Mouse (Mus musculus) fibroblast of lung, adult 2 months (primary cell): ENCODE data around the gene Agl.
"Not testable (repeated sequence)": the region's sequence is repeated elsewhere in the genome, so short reads cannot be mapped to it uniquely, and the experiment has no call there.

ENCODE experiments used
- DNase-seq: peaks from one replicate; pipeline ENCODE4 v3.0.0-alpha.2; 2011; ENCODE audit warnings: low read depth

The Agl gene

DNA sequence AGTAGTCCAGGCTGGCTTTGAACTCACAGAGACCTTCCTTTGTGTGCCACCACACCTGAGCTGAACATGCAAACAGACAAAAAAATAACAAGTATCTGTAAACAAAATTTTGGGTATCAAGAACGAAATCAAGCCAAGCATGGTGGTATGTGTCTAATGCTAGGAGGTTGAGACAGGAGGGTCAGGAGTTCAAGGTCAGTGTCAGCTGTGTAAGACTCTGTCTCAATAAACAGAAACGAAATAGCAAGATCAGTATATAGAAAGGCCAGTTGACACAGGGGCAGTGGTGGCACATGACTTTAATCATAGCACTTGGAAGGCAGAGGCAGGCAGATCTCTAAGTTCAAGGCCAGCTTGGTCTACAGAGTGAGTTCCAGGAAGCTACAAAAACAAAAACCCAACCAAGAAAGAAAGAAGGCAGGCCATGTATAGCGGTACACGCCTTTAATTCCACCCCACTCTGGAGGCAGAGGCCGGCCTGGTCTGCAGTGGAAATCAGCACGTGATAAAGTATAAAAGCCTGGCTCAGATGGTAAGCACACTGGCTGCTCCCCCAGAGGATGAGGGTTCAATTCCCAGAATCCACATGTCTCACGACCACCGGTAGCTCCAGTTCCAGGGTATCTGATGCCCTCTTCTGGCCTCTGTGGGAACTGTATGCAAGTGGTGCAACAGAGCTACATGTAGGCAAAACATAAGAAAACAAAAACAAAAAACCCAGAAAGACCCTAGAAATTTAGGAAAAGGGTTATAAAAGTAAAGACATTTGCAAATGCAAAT lies 59.4 kb downstream of the Agl start:
- DNase-seq, result no peak

DNA sequence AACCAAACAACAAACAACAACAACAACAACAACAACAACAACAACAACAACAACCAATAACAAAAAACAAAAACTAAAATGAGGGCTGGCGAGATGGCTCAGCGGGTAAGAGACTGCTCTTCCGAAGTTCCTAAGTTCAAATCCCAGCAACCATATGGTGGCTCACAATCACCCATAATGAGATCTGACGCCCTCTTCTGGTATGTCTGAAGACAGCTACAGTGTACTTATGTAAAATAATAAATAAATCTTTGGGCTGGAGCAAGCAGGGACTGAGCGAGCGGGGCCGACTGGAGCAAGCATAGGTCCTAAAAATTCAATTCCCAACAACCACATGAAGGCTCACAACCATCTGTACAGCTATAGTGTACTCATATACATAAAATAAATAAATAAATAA lies 60.3 kb downstream of the Agl start:
- DNase-seq, result not testable (repeated sequence)

GRCm38 (mm10) chr3:116740963-116741362 lies 67.0 kb downstream of the Agl start:
- DNase-seq, result no peak

DNA sequence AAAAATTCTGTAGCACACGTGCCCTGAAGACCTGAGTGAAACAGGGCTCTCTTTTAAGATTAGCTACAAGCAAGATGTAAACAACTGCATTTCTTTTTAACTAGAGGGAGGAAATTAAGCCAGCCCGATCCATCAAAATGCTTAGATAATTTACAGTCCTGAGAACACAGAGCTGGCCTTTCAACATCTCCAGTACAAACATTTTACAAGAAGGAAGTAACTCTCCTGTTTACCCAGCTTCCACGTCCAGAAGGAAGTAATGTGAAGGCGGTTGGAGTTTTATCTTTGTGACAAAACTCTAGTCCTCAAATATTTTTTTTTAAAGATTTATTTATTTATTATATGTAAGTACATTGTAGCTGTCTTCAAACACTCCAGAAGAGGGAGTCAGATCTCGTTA lies 67.9 kb downstream of the Agl start:
- no peak for DNase-seq

GRCm38 (mm10) chr3:116737326-116737731 lies 70.6 kb downstream of the Agl start:
- DNase-seq, result peak; percentile 17

- no peak for DNase-seq
Measured at GRCm38 (mm10) chr3:116729483-116730174, 78.3 kb downstream of the Agl start.

DNA sequence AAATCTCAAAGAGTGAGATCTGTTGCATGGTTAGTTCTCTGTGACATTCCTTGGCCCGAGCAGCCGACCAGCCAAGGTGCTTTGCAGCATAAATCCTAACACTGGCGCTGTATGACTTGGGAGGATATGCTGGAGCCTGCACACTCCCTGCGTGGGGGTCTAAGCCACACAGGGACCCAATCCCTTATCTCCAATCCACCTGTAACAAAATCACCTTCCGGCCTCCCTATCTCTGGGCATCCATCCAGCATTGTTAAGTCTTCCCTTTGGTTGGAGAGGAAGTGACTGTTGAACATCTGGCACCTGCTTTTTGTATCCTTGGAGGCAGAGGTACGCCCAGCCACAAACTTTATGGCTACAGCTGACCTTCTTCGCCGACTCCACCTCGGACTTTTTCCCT lies 81.2 kb downstream of the Agl start:
- no peak for DNase-seq

GRCm38 (mm10) chr3:116723496-116724481 lies 84.2 kb downstream of the Agl start:
- no peak for DNase-seq

GRCm38 (mm10) chr3:116722980-116723379 lies 85.0 kb downstream of the Agl start:
- DNase-seq, result no peak

DNA sequence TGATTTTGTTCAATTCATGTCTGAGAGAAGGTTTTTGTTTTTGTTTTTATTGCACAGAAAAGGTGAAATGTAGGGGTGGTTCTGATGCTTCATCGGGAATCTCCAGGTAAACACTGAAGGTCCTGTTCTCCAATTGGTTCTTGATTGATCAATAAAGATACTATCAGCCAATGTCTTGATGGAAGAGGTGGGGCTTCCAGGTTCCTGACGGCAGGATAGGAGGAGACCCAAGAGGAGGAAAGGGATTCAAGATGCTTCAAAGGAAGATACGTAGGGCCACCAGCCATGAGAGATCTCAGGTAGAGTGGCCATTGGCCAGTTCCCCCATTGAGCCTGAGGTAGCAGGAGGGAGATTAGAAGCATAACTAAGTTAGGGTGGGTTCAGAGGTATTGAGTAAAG lies 89.0 kb downstream of the Agl start:
- no peak for DNase-seq

DNA sequence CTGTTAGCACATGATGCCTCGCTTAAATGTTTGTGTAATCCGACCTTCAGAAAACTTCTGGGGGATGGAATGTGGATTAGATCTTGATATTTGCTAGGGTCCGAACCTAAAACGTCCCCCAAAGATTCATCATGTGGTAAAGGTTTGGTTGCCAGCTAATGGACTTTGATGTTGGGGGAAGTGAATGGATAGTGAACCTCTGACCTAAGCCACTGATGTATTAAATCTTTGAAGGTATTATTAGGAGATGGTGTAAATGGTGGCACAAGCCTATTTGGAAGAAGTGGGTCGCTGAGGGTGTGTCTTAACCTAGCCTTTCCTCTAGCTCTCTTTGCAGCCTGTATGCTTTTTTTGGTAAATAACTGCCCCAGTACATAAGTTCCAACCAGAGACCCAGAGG lies 94.9 kb downstream of the Agl start:
- no peak for DNase-seq

- no peak for DNase-seq
Measured at GRCm38 (mm10) chr3:116712436-116712881, 95.5 kb downstream of the Agl start, which contains the start of gene Slc35a3. Slc35a3 (minus strand) TSS chr3:116712831.

GRCm38 (mm10) chr3:116711624-116712435 lies 96.1 kb downstream of the Agl start:
- DNase-seq, result peak; percentile 20

DNA sequence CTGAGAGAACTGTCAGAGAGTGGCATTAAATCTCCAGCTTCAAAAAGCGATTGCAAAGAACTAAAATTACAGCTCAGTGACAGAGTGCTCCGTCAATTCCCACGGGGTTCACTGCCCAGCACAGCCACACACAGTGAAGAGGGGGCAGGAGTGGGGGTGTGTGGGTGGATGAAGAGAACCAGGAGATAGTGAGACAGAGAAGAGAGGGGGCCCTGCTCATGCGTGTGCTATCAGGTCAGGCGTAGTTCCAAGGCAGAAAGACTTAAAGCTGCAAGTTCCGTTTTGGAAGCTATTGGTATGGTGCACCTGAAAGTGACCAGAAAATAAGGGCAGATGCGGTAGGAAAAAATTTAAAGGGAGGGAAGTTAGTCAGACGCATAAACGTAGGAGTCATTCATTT lies 97.0 kb downstream of the Agl start:
- no peak for DNase-seq

GRCm38 (mm10) chr3:116705637-116706204 lies 102.2 kb downstream of the Agl start:
- no peak for DNase-seq

DNA sequence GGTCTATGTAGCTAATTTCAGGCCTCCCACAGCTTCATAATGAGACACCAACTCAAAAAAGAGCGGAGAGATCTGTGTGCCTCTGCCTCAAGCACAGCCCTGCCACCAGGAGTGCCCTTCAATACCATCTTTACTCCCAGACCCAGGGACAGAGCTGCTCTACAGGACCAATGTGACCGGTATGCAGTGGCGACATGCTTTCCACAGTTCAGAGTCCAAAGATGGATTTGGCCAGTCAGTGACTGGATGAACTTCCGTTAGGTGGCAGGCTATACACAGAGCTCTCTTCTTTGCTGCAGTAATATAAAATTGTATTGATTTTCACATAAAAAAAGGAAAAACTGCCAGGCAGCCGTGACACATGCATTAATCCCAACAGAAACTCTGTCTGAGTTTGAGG lies 104.1 kb downstream of the Agl start:
- DNase-seq, result no peak

DNA sequence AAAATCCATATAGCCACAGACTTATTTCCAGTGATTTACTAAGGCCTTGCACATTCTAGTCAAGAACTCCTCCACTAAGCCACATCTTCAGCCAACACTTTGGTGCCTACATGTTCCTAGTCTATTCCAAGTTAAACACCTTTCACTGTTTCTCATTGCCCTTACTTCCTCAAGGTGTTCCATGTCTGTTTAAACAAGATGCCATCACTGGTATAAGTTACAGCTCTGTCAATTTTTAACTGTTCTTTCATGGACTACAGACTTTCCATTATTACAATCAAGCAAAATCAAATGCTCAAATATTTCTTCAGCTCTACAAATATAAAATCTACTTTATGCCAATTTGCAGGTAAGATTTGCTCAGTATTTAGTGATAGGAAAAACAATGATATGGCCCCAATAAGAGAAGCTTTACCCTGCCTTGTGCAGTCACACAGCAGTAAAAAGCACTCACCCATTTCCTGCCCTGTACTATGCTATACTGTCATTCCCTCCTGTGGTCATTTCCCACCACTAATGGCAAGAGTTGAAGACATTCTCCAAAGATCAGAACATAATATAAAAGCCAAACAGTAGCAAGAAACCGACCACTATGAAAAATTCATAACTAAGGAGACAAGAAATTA lies 105.2 kb downstream of the Agl start:
- DNase-seq, result no peak

DNA sequence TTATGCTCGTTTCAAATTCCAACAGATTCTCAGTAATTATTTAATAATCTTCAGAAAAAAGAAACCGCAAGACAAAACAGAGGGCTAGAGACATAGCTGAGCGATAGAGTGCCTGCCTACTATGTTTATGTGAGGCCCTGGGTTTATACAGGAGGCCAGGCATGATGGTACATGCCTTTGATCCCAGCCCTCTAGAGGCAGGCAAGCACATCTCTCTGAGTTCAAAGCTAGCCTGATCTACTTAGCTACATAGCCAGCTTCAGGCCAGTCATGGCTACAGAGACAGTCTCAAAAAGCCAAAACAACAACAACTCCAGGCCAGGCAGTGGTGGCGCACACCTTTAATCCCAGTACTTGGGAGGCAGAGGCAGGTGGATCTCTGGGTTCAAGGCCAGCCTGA lies 106.4 kb downstream of the Agl start:
- no peak for DNase-seq

DNA sequence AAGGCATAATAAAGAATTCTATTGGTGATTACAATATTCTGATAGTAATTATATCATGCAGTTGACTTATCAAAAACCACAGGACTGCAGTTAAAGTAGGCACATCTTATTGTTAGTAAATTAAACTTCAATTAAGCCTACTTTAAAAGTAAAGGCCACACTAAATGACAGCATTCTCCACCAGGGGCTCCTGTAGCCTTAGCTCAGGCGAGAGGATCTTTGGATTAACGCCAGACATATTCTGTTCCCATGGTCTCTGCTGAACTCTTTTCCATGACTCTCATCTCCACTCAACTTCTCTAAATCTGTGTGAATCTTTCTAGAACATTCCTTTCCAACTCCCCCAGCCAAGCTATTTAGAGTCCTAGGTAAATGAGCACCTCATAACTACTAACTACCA lies 109.2 kb downstream of the Agl start:
- DNase-seq, result no peak

DNA sequence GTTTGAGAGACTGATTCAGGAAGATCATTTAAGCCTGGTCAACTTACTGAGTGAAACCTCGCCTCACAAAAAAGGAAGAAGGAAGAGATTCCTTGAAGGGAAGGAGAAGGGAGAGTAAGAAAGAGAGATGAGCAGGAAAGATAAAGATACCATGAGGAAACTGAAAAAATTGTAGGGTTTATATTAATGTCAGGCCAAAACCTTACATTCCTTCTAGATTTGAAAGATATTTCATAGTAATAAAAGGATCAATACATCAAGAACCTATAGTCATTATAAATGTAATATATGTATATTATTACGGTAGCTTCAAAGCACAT lies 112.3 kb downstream of the Agl start:
- DNase-seq, result no peak
